Mouse (Mus musculus): ENCODE measurements at regions not wholly inside any gene's neighbourhood (a gene's known extent, or its start where the extent isn't known, plus 50 kb on each side); places are given as distances from the start of the nearest gene placed in this dataset.

- Histone ChIP-seq H3K9ac (replicated peaks) (peak overlapping the region; percentile 55), H3K27ac (ENCODE audit: low read depth) (peak overlapping the region; percentile 90)
- ATAC-seq: peak; percentile 87
Observed at GRCm38 (mm10) chr10:43742085-43743054, 159.2 kb downstream of the Qrsl1 start.

GRCm38 (mm10) chr10:43743188-43744120, 158.1 kb downstream of the Qrsl1 start:
- Histone ChIP-seq H3K36me3 (replicated peaks; ENCODE audit: insufficient read depth, low read length) (no peaks in the 10 kb centered on the region), H3K27me3 (ENCODE audit: insufficient read depth, low read length) (no peaks in the 10 kb centered on the region), H3K4me1 (ENCODE audit: insufficient read depth) (peaks cover 27% of the 10 kb centered on the region), H3K4me2 (ENCODE audit: low read depth, low read length) (peak overlapping the region; percentile 69), H3K9ac (replicated peaks) (no peak overlapping the region), H3K27ac (ENCODE audit: low read depth) (peak overlapping the region; percentile 90), H3K9me3 (ENCODE audit: low read length) (no peaks in the 10 kb centered on the region), H3K4me3 (ENCODE audit: low read depth, low read length) (peak overlapping the region; percentile 40; the same call in 1 of the 2 replicates)
- TF ChIP-seq CTCF (IDR thresholded peaks at IDR 0.05; ENCODE audit: low read depth) (no peak), EP300 (IDR thresholded peaks at IDR 0.05; ENCODE audit: low read depth) (no peak)
- 90% methylated on average over 7 of the region's 7 CpGs for WGBS (ENCODE audit: insufficient replicate concordance)
- ATAC-seq (no peak), DNase-seq (no peak)

More at GRCm38 (mm10) chr10:43742085-43743054, 159.2 kb downstream of the Qrsl1 start:
- TF ChIP-seq CTCF (IDR thresholded peaks at IDR 0.05; ENCODE audit: low read depth) (no peak), EP300 (IDR thresholded peaks at IDR 0.05; ENCODE audit: low read depth) (peak; percentile 72; the same call in 1 of the 2 replicates)
- Histone ChIP-seq H3K27me3 (ENCODE audit: insufficient read depth, low read length) (no peaks in the 10 kb centered on the region), H3K4me2 (ENCODE audit: low read depth, low read length) (peak overlapping the region; percentile 69), H3K9me3 (ENCODE audit: low read length) (no peaks in the 10 kb centered on the region), H3K4me3 (ENCODE audit: low read depth, low read length) (peak overlapping the region; percentile 40), H3K36me3 (replicated peaks; ENCODE audit: insufficient read depth, low read length) (no peaks in the 10 kb centered on the region), H3K4me1 (ENCODE audit: insufficient read depth) (peaks cover 29% of the 10 kb centered on the region)
- WGBS (ENCODE audit: insufficient replicate concordance): 22% methylated on average over 15 of the region's 15 CpGs
- DNase-seq: peak; percentile 65

GRCm38 (mm10) chr10:43745931-43746630, 155.5 kb downstream of the Qrsl1 start:
- H3K4me1 ChIP-seq (ENCODE audit: insufficient read depth): peaks cover 24% of the 10 kb centered on the region
- TF ChIP-seq CTCF (IDR thresholded peaks at IDR 0.05; ENCODE audit: low read depth) (no peak), EP300 (IDR thresholded peaks at IDR 0.05; ENCODE audit: low read depth) (peak; percentile 70)
- no peak for DNase-seq

GRCm38 (mm10) chr10:43746631-43747001, 154.9 kb downstream of the Qrsl1 start:
- peaks cover 23% of the 10 kb centered on the region for H3K4me1 ChIP-seq (ENCODE audit: insufficient read depth)
- no peak overlapping the region; the same call in 1 of the 2 replicates for H3K4me3 ChIP-seq (ENCODE audit: low read depth, low read length)
- WGBS (ENCODE audit: insufficient replicate concordance): 67% methylated on average over 1 of the region's 1 CpGs
- no peaks in the 10 kb centered on the region for H3K27me3 ChIP-seq (ENCODE audit: insufficient read depth, low read length)
- H3K9ac ChIP-seq (replicated peaks): no peak overlapping the region
- DNase-seq: no peak
- H3K9me3 ChIP-seq (ENCODE audit: low read length): no peaks in the 10 kb centered on the region
- ATAC-seq: no peak
- H3K36me3 ChIP-seq (replicated peaks; ENCODE audit: insufficient read depth, low read length): no peaks in the 10 kb centered on the region
- TF ChIP-seq EP300 (IDR thresholded peaks at IDR 0.05; ENCODE audit: low read depth): no peak
- TF ChIP-seq CTCF (IDR thresholded peaks at IDR 0.05; ENCODE audit: low read depth): no peak
- H3K4me2 ChIP-seq (ENCODE audit: low read depth, low read length): peak overlapping the region; percentile 6; the same call in 1 of the 2 replicates
- H3K27ac ChIP-seq (ENCODE audit: low read depth): peak overlapping the region; percentile 34; the same call in 1 of the 2 replicates

More at GRCm38 (mm10) chr10:43745931-43746630, 155.5 kb downstream of the Qrsl1 start:
- no peaks in the 10 kb centered on the region for H3K9me3 ChIP-seq (ENCODE audit: low read length)
- H3K4me2 ChIP-seq (ENCODE audit: low read depth, low read length): 0 out of 2 replicates have a peak overlapping the region, but pooled peaks have one; percentile 6
- ATAC-seq: peak; percentile 2; the same call in 1 of the 2 replicates
- H3K9ac ChIP-seq (replicated peaks): no peak overlapping the region
- 0 out of 2 replicates have a peak overlapping the region, but pooled peaks have one; percentile 34 for H3K27ac ChIP-seq (ENCODE audit: low read depth)
- no peaks in the 10 kb centered on the region for H3K36me3 ChIP-seq (replicated peaks; ENCODE audit: insufficient read depth, low read length)
- H3K27me3 ChIP-seq (ENCODE audit: insufficient read depth, low read length): no peaks in the 10 kb centered on the region
- 78% methylated on average over 8 of the region's 8 CpGs for WGBS (ENCODE audit: insufficient replicate concordance)
- H3K4me3 ChIP-seq (ENCODE audit: low read depth, low read length): no peak overlapping the region

- no peak overlapping the region for H3K4me3 ChIP-seq (ENCODE audit: low read depth, low read length)
- TF ChIP-seq EP300 (IDR thresholded peaks at IDR 0.05; ENCODE audit: low read depth) (no peak), CTCF (IDR thresholded peaks at IDR 0.05; ENCODE audit: low read depth) (no peak)
- no peaks in the 10 kb centered on the region for H3K9me3 ChIP-seq (ENCODE audit: low read length)
- no peaks in the 10 kb centered on the region for H3K36me3 ChIP-seq (replicated peaks; ENCODE audit: insufficient read depth, low read length)
- H3K4me2 ChIP-seq (ENCODE audit: low read depth, low read length): peak overlapping the region; percentile 6; the same call in 1 of the 2 replicates
- ATAC-seq (no peak), DNase-seq (no peak)
- H3K4me1 ChIP-seq (ENCODE audit: insufficient read depth): peaks cover 24% of the 10 kb centered on the region
- WGBS (ENCODE audit: insufficient replicate concordance): 77% methylated on average over 4 of the region's 4 CpGs
- H3K27me3 ChIP-seq (ENCODE audit: insufficient read depth, low read length): no peaks in the 10 kb centered on the region
- H3K9ac ChIP-seq (replicated peaks): no peak overlapping the region
- no peak overlapping the region for H3K27ac ChIP-seq (ENCODE audit: low read depth)
Observed at GRCm38 (mm10) chr10:43747541-43747940, 154.0 kb downstream of the Qrsl1 start.
